Mouse (Mus musculus) layer of hippocampus, postnatal 25 days (tissue): ENCODE results near the gene Psma3. TPM values are rescaled to one million over a fixed set of nuclear protein-coding genes. Genes with fewer than 3 reads are reported as not detected.

Experiments used
- DNase-seq, 2 experiments: peaks; one replicate each; pipeline ENCODE4 v3.0.0; 2022; ENCODE audit warnings: mixed read lengths in 2 of 2, low spot score in 1 of 2; ENCODE audit errors: extremely low spot score in 1 of 2
- total RNA-seq, 2 experiments: library from RNA; stranded (reverse); gene quantifications; 2 replicates each; pipeline ENCODE4 v1.2.3; 2021

Gene Psma3
- total RNA-seq, 2 experiments from 2014 or later: 207 to 215 TPM

DNA sequence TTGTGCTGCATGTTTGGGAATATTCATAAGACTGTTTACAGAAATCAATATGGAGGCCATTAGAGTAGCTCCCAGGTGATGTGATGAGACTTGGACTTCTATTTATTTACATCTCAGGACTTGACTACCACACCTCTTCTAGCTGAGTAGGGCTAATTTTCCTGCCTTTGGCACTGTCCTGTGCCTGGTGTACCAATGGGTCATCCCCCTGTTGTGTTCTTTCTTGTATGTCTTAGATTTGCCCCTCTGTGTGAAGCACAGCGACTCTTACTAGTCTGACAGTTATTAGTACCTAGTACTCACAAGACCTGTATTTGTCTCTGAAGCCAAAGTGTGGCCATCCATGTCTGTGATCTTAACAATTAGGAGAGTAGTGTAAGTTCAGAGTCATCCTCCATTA, 68.0 kb downstream of the Psma3 start:
- DNase-seq: no peak

DNA sequence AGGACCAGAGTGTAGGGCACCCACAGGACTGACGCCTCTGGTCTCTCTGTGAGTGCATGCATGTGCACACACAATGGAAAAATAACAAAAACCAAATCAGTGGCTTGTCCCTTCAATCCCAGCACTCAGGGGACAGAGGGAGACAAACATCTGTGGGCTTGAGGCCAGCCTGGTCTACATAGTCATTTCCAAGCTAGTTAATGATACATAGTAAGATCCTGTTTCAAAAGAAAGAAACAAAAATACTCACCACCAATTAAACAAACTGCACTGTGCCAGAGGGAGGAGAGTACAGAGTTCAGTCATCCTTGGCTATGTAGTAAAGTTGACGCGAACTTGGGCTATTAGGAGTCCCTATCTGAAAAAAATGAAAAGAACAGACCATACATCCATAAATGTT, 69.2 kb downstream of the Psma3 start:
- no peak for DNase-seq

DNA sequence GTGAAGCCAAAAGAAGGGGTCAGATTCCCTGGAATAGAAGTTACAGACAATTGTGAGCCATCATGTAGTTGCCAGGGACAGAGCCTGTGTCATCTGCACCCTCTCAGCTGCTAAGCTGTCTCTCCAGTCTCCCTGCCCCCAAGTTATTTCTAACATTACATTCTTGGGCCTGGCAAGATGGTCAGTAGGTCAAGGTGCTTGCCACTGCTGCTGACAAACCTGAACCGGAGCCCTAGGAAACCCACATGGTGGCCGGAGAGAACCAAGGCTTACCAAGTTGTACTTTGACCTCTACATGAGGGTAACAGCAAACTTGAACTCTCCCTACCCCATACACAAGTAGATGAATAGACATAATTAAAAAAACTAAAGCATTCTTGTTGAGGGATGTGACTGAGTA, 70.1 kb downstream of the Psma3 start:
- DNase-seq: no peak

Other genes with a start within 250 kb of the Psma3 start
- 10 to 100 TPM; 15.4 to 16.8 TPM for gene Frmd6, start 149.1 kb upstream of the Psma3 start, total RNA-seq
- 100 to 1,000 TPM; 174 to 178 TPM for gene Actr10, start 36.8 kb upstream of the Psma3 start, total RNA-seq
- 10 to 100 TPM; 36.8 to 41.7 TPM for gene Arid4a, start 41.4 kb downstream of the Psma3 start, total RNA-seq
- not detected for gene Tomm20l, start 136.8 kb downstream of the Psma3 start, total RNA-seq
- gene Timm9, start 162.1 kb downstream of the Psma3 start, total RNA-seq: 10 to 100 TPM; 54.0 to 54.6 TPM
- gene 2700049A03Rik, start 162.2 kb downstream of the Psma3 start, total RNA-seq: 1 to 10 TPM; 5.4 to 6.6 TPM